Mouse (Mus musculus): ENCODE measurements around the gene Pogk.

The Pogk gene

DNA sequence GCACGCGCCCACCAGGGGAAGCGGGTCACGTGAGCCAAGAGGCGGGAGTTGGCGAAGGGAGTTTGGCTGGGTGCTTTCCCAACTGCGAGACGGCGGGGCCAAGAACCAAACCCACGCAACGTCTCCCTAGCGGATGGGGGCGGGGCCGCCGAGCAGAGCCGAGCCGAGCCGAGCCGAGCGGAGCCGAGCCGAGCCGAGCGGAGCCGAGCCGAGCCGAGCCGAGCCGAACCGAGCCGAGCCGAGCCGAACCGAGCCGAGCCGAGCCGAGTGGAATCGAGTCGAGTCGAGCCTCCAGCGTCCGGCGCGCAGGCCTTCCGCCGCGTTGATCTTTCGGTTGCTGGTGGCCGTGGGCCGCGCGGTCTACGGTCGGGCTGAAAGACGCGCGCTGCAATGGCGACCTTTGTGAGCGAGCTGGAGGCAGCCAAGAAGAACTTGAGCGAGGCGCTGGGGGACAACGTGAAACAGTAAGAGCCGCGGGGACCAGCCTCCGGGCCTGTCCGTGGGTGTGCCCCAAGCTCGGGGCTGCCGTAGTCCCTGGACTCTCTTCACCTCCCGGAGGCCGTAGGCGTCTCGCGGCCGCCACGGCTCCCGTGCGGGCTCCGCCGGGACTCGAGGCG is 30.5 kb downstream of the Pogk start, which contains the start of gene Tada1:
TSS of gene Tada1 (plus strand) at position 85 of the 617 bp plus-strand sequence.
- peak; percentile 88 for DNase-seq (ENCODE audit: low read depth, low spot score)

DNA sequence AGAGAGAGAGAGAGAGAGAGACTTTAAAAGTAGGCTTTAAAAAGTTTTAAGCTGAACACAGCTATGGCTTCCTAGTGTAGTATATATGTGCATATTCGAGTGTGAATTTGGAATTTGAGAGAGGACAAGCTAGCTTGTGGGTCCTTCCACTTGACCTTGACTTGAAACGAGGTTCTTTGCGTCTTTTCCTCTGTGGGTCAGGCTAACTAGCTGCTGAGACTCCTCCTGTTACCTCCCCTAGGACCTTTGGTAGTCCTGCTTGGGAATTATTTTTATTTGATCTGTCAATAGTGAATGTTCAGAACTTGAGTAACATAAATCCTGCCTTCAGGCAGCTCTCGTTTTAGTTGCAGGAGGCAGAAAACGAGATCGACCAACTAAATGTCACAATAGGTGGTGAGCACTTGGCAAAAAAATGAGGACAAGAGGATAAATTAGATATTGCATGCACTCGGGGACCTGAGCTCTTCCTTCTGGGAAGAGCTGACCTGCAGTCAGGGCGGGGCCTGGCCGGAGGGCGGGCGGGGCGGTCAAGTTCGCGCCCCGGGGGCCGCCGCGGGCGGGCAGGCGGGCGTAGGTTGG is 31.1 kb downstream of the Pogk start:
- no peak for DNase-seq (ENCODE audit: low read depth, low spot score)

DNA sequence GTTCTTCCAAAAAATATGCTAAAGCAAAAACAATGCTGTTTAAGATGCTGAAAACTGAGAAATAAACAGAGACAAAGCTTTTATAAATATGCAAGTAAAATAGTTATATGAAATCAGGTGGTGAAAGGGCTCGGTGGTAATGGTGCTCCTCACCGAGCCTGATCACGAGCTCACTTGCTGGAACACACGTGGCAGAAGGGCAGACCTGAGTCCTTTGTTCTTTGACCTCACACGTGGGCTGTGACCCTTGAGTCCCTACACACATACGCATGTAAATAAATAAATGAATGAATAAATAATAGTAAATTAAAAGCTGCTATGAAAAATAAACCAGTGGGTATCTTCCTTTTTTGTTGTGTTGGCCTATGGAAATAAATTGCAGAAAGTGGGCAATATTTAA is 32.5 kb downstream of the Pogk start:
- no peak for DNase-seq (ENCODE audit: low read depth, low spot score)

DNA sequence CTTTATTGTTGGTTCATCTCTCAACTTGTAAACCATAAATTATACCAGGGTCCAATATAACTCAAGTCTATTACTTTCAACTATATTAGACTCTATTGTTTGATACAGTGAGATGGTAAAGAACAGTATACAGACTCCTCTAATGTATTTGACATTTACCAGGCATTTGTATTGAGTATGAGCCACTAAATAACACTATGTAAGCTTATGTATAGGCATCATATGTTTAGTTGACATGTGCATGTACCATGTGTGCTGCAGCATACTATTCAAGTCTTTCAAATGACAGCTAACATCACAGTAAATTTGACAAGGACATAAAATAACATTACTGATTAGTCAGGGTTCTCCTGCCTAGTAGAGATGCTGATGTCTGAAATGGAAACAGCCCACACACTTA is 46.5 kb downstream of the Pogk start:
- DNase-seq (ENCODE audit: low read depth, low spot score), result no peak

DNA sequence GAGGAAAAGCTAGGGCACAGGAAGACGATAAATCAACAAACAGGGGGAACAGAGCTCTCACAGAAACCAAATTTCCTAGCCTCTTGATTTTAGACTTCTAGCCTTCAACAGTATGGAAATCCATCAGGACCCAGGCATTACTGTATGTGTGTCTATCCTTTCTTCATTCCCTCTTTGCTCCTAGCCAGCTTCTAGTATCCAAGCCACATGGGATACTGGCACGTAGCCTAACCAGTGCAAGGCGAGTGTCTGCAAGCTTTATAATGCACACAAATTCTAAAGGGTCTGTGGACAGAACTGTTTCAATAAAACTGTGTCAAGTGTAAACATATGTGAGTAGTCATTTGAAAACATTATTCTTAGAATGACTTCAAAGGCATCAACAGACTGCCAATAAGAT is 47.0 kb downstream of the Pogk start:
- DNase-seq (ENCODE audit: low read depth, low spot score), result no peak

DNA sequence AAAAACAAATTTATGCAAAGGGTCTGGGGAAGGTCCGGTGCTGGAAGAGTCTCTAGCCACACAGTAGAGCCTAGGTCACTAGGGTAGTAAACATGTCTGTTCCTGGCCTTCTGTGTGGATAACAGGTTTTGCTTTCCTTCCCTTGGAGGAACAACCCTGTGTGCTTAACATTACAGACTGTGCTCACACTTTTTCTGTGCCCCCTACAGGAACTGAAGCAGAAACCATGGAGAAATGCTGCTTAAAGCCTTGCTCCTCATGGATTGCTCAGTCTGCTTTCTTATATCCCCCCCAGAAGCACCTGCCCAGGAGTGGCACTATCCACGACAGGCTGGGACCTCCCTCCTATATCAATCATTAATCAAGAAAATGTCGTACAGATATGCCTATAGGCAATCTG is 47.8 kb downstream of the Pogk start:
- DNase-seq (ENCODE audit: low read depth, low spot score), result no peak

DNA sequence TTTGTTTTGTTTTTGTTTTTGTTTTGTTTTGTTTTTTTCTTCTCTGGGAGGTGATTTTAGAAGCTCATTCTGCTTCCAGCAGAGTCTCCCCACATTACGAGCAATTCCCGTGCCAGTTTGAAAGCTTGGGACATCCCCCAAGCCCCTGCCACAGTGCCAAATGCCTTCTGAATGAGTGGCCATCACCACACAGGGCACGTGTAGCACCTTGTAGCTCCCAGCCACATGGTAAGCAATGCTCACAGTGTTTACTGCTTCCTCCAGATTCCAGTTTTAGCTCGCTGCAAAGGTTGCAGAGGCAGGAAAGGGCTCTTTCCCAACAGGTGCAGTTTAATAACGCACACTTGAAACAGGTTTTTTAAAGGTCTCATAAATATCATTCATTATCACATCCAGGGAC is 48.8 kb downstream of the Pogk start:
- no peak for DNase-seq (ENCODE audit: low read depth, low spot score)

DNA sequence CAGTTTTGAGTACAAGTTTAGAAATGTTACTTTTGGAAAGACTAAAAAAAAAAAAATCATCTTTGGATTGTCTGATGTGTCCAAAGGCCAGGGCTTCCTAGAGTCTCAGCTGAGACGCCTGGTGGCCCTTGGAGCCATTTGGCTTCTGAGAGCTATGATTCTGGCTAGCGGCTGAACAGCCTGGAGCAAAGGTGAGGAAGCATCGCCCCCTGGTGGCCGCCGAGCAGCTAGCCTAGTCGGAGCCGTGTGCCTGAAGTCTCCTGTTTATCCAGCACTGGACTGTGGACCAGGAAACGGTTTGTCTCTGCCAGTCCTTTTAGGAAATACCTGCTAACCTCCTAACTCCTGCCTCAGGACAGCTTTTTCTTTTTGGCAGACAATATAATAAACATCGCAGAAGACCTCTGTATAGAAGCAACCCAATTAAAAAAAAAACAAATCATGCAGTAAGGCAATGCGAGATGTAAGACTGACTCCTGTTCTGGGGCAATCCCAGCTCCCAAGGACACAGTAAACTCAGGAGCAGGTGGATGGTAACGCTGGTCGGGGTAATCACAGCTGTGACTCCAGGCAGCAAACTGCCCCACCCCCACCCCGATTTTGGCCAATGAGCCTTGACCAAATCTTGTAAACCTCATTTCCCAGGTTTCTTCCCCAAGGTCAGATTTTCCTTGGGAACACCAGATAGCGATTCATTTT is 49.4 kb downstream of the Pogk start:
- DNase-seq (ENCODE audit: low read depth, low spot score), result peak; percentile 72

DNA sequence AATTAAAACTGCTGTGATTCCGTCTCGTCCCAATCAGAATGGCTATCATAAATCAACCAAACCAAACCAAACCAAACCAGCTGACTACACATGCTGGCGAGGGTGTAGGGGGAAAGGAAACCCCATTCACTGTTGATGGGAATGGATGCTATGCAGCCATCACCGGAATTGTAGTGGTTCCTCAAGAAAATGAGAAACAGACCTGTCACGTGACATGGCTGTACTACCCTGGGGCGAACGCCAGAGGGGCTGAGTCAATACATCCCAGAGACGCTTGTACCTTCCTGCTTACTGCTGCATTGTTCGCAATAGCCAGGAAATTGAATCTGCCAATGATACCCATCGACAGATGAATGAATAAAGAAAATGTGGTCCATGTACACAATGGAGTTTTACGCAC is 59.9 kb downstream of the Pogk start:
- peak; percentile 72 for DNase-seq (ENCODE audit: low read depth, low spot score)

DNA sequence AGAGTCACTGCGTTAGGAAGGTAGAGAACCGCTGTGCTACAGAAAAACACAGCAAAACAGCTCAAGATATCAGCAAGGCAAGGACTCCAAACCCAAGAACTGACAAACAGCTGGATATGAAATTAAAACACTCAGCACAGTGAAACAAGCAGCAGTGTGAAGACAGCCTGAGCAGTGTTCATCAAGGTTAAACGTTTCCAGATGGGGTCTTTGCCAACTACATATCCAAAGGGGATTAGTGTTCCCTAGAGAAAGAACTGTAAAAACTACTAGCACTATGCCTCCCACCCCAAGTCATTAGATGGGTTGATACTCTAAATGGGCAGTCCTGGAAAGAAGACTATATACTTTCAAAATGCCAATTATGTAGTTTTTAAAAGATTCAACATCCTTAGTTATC is 60.3 kb downstream of the Pogk start:
- peak; percentile 82 for DNase-seq (ENCODE audit: low read depth, low spot score)

DNA sequence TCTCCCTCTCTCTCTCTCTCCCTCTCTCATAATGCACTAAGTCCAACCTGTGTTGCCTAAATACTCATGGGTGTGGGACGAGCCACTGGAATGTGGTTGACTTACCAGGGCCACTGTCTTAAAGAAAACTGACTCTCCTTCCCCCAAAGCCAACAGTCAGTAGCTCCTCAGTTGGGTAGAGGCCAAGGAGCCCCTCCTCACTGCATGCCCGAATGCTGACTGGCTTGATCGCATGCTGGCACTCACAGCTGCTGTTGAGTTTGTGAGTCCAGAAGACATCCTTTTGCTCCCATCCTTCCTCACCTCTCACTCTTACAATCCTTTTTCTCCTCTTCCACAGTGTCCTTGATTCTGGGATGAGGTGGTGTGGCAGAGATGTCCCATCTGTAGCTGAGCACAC is 62.8 kb downstream of the Pogk start:
- DNase-seq (ENCODE audit: low read depth, low spot score), result no peak

DNA sequence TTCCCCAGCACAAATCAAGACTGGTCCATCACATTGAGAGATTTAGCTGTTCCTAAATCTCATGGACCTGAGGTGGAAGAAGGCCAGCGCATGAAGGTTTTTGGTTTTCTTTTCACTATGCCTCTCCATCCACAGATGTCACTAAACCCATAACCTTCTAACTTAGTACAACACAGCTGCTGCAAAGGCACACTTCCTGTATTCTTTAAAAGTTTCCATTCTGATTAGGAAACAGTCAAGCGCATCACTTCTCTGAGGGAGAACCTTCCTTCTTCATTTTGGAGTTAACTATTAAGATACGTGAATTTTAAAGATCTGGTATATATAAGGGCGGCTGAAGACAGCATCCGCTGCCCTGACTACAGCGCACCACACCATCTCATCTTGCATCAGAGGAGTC is 64.1 kb downstream of the Pogk start:
- DNase-seq (ENCODE audit: low read depth, low spot score), result no peak

DNA sequence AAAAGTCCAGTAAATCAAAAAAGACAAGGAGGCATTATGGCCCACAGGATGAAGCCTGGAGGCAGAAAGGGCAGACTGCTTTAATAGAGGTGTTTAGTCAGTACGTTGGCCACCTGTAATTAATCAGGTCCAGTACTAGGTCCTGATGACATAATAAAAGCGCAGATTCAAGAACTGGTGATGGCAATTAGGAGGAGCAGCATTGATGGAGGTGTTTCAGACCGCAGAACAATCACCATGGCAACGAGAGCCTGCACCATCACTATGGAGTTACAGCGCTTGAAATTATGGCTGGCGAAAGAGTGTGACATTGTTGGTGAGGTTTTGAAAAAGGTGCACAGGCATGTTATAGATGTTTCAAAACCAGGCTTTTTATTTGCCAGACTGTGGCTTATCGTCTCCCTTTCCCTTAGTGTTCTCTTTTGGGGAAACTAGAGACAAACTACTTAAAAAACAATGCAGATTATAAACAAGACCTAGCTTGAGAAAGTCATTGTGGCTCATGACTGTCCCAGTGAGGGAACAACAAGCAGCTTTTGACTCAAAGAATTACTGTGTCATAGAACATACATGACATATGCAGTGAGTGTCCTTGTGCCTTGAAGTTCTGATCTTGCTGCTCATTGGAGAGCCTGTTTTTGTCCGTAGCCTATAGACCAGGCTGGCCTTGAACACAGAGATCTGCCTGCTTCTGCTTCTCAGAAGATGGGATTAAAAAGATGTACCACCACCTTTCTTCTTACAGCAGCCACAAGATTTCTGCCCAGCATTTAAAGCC is 65.2 kb downstream of the Pogk start:
- peak; percentile 74 for DNase-seq (ENCODE audit: low read depth, low spot score)

DNA sequence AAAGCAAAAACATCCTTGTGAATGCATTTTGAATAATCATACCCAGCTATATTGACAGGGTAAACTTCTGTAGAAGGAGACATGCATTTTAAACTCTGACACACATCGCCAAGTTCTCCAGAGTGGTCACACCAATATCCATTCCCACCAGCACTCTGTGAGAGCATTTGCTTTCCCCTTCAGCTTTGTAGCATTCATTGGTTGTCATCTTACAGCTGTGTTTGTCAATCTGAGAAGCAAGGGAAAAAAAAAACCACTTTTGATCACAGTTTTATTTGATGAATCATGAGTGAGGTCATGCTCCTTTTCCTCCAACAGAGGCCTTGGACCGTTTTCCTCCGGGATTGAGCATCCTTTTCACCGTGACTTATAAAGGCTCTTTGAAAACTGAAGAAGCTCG is 66.1 kb downstream of the Pogk start:
- DNase-seq (ENCODE audit: low read depth, low spot score), result no peak

DNA sequence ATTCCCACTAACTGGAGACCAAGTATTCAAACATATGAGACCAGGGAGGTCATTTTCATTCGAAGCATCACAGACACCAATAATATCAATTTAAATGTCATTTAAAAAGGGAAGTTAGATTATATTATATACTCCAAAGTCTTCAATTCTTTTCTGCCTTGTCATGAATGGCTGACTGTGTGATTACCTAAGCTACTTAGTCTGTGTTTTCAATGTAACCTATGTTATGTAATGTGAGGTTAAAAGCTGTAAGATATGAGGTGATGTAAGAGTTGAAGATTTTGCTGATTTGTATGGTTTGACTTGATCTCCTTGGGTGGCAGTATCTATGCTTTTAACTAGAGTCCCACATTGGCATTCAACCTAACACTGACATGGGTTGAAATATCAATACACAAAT is 67.1 kb downstream of the Pogk start:
- DNase-seq (ENCODE audit: low read depth, low spot score), result no peak

DNA sequence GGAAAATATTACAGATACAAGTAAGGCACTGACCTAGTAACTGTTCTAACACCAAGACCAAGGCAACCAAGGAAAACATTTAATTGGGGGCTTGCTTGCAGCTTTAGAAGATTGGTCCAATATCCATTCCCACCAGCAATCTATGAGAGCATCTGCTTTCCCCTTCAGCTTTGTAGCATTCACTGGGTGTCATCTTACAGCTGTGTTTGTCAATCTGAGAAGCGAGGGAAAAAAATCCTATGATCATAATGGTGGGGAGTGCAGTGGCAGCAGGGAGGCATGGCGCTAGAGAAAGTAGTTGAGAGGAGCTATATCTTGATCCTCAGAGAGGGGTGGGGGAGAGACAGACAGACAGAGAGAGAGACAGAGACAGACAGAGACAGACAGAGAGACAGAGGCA is 67.6 kb downstream of the Pogk start:
- DNase-seq (ENCODE audit: low read depth, low spot score), result no peak

DNA sequence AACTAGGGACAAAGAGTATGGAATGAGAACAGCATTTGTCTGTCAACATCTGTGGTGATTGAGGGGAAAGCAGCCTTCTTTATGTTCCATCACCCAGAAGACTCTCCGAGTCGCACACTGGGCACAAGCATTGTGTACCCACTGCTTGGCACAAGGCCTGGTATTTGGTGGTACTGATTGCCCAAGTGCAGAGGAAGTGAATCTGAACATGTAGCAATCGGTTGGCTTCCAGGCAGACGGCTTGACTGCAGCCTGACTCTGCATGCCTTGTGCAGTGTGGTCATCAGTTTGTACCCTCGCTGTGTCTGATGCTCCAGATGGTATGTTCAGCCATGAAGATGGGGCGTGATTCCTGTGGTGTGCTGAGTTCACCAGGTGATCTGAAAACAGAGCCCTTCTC is 70.6 kb downstream of the Pogk start:
- no peak for DNase-seq (ENCODE audit: low read depth, low spot score)
